Mouse (Mus musculus): ENCODE data around the gene Arl2bp. TPM values are rescaled to one million over a fixed set of nuclear protein-coding genes. Genes with fewer than 3 reads are reported as not detected.

Gene Arl2bp
- 50.6 TPM for polyA plus RNA-seq (2014; fragmentation: Illumina TruSeq; extraction: RNeasy Lipid Tissue Mini Kit (QIAGEN cat#74804); ENCODE audit: low read depth, low replicate concordance)

DNA sequence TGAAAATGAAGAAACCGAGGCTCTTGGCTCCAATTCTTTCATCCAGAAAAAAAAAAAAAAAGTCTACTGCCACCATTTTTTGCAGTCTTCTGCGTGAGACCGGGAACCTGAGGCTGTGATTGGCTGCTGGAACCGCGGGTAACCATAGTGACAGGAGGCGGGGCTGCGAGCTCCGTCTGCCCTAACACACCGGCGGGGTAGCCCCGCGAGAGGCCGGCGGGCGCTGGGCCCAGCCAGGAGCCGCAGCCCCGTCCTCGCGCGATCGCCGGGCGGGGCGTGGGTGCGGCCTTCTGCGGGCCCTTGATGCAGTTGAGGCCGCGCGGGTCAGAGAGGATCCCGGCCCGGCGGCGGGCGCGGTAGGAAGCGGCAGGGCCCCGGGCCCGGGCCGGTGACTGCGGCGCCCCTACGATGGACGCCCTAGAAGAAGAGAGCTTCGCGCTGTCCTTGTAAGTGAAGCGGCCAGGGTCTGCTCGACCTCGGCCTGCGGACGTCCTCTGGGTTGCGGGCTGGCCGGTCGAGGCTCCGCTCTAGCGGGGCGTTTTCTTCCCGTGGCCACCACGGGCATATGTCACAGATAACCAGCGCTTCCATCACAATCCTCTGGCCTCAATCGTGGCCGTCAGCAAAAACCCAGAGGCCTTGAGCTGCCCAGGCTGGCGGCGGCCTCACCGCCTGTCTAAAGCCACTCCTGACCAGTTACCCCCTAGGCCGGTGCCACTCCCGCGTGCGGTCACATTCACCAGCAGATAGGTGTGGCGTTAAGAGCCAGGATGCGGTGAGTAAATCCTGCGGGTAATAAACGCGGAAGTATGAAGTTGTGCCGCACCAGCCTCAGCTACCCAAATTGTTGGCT is at the start of gene Arl2bp:
Arl2bp (plus strand) TSS at position 145 of the 853 bp plus-strand sequence.

DNA sequence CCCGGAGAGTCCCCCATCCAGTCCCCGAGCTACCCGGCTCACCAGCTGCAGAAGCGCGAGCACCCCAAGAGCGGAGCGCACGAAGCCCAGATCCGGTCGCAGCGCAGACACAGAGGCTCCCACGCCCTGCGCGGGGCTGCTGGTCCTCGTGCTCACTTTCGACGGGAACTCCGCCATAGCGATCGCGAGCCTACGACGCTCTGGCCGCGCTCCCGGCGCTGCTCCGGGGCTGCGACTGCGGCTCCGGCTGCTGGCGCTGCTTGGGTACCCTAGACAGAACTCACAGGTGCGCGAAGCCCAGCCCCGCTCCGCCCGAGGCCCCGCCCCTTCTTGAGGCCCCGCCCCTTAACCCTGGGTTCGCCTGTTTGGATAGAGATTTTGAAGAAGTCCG is 29.6 kb downstream of the Arl2bp start, which contains the start of gene Pllp:
Pllp (minus strand) TSS at position 285 of the 391 bp plus-strand sequence.

Other genes starting within 250 kb of the Arl2bp start
- gene Nlrc5, start 232.2 kb upstream of the Arl2bp start, polyA plus RNA-seq (2014; fragmentation: Illumina TruSeq; extraction: RNeasy Lipid Tissue Mini Kit (QIAGEN cat#74804); ENCODE audit: low read depth, low replicate concordance), result 12.3 TPM
- 29.3 TPM for gene Cpne2, start 133.6 kb upstream of the Arl2bp start, polyA plus RNA-seq (2014; fragmentation: Illumina TruSeq; extraction: RNeasy Lipid Tissue Mini Kit (QIAGEN cat#74804); ENCODE audit: low read depth, low replicate concordance)
- 13.9 TPM for gene Rspry1, start 64.7 kb upstream of the Arl2bp start, polyA plus RNA-seq (2014; fragmentation: Illumina TruSeq; extraction: RNeasy Lipid Tissue Mini Kit (QIAGEN cat#74804); ENCODE audit: low read depth, low replicate concordance)
- 31.5 TPM for gene Fam192a, start 64.6 kb upstream of the Arl2bp start, polyA plus RNA-seq (2014; fragmentation: Illumina TruSeq; extraction: RNeasy Lipid Tissue Mini Kit (QIAGEN cat#74804); ENCODE audit: low read depth, low replicate concordance)
- gene Pllp, start 29.7 kb downstream of the Arl2bp start, polyA plus RNA-seq (2014; fragmentation: Illumina TruSeq; extraction: RNeasy Lipid Tissue Mini Kit (QIAGEN cat#74804); ENCODE audit: low read depth, low replicate concordance), result 8.6 TPM
- 1.3 TPM for gene Ccl22, start 79.0 kb downstream of the Arl2bp start, polyA plus RNA-seq (2014; fragmentation: Illumina TruSeq; extraction: RNeasy Lipid Tissue Mini Kit (QIAGEN cat#74804); ENCODE audit: low read depth, low replicate concordance)
- 27.2 TPM for gene Cx3cl1, start 105.4 kb downstream of the Arl2bp start, polyA plus RNA-seq (2014; fragmentation: Illumina TruSeq; extraction: RNeasy Lipid Tissue Mini Kit (QIAGEN cat#74804); ENCODE audit: low read depth, low replicate concordance)
- 5.1 TPM for gene Ccl17, start 143.9 kb downstream of the Arl2bp start, polyA plus RNA-seq (2014; fragmentation: Illumina TruSeq; extraction: RNeasy Lipid Tissue Mini Kit (QIAGEN cat#74804); ENCODE audit: low read depth, low replicate concordance)
- gene Coq9, start 171.7 kb downstream of the Arl2bp start, polyA plus RNA-seq (2014; fragmentation: Illumina TruSeq; extraction: RNeasy Lipid Tissue Mini Kit (QIAGEN cat#74804); ENCODE audit: low read depth, low replicate concordance), result 75.3 TPM
- 24.9 TPM for gene Ciapin1, start 171.8 kb downstream of the Arl2bp start, polyA plus RNA-seq (2014; fragmentation: Illumina TruSeq; extraction: RNeasy Lipid Tissue Mini Kit (QIAGEN cat#74804); ENCODE audit: low read depth, low replicate concordance)
- 44.7 TPM for gene Polr2c, start 190.8 kb downstream of the Arl2bp start, polyA plus RNA-seq (2014; fragmentation: Illumina TruSeq; extraction: RNeasy Lipid Tissue Mini Kit (QIAGEN cat#74804); ENCODE audit: low read depth, low replicate concordance)
- 10.0 TPM for gene Dok4, start 209.7 kb downstream of the Arl2bp start, polyA plus RNA-seq (2014; fragmentation: Illumina TruSeq; extraction: RNeasy Lipid Tissue Mini Kit (QIAGEN cat#74804); ENCODE audit: low read depth, low replicate concordance)

Measured in adipose tissue, adult 10 weeks (tissue).